Mouse (Mus musculus) frontal cortex, postnatal 14 days (tissue): ENCODE results near the gene Gm28363.
"Not testable (repeated sequence)": the region's sequence is repeated elsewhere in the genome, so short reads cannot be mapped to it uniquely, and the experiment has no call there.

Experiments used
- DNase-seq, 2 experiments: peaks; one replicate each; pipeline ENCODE4 v3.0.0; 2022; ENCODE audit warnings: low spot score in 2 of 2

Gene Gm28363

GRCm38 (mm10) chr1:117696831-117697230 lies at the start of gene Gm28363:
Gene Gm28363, plus strand, starts transcription at chr1:117697131.
- not testable (repeated sequence) for DNase-seq

GRCm38 (mm10) chr1:117650236-117650635 lies 46.7 kb upstream of the Gm28363 start:
- not testable (repeated sequence) for DNase-seq
